Mouse (Mus musculus) gastrocnemius, postnatal 14 days (tissue): ENCODE measurements around the gene Pnldc1. TPM values are rescaled to one million over a fixed set of nuclear protein-coding genes. Genes with fewer than 3 reads are reported as not detected.
"Not testable (repeated sequence)": the region's sequence is repeated elsewhere in the genome, so short reads cannot be mapped to it uniquely, and the experiment has no call there.

Experiments used
- DNase-seq: peaks from one replicate; pipeline ENCODE4 v3.0.0; 2021; ENCODE audit warnings: mixed read lengths
- intact Hi-C: fragments of 180-260 bp; cut with DNase I; formaldehyde crosslinking; loops from one replicate; pipeline ENCODE4 v1.15.1; 2025; ENCODE audit warnings: low total_unique reads
- total RNA-seq, 2 experiments: library from RNA; stranded (reverse); gene quantifications; 2 replicates each; pipeline ENCODE4 v1.2.3; 2021

The Pnldc1 gene
- total RNA-seq, 2 experiments from 2014 or later = 0.14 to 0.91 TPM

DNA sequence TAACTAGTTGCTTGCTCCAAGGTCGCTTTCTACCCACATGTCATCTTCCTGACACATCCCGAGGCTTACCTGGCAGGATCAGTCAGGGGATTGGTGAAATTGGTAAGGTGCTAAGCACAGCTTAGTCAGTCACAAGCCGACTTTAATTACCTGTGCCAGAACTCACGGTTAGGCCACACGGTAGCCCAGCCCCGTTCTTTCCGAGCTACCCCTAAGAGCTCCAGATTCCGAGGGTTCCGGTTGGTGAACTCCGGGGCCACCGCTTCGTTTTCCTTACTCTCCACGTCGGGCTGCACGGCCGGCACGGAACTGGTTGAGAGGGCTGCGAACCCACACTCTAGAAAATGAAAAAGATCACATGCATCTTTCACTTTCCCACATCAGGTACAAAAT lies 5.5 kb upstream of the Pnldc1 start, which contains the start of gene Tcp1:
Gene Tcp1, plus strand, starts transcription at position 214 of the 393 bp plus-strand sequence.
- intact Hi-C loops = loop anchor here (10.0 kb wide), 1 partner anchor 69 kb away; no protein-coding TSS in a partner anchor

DNA sequence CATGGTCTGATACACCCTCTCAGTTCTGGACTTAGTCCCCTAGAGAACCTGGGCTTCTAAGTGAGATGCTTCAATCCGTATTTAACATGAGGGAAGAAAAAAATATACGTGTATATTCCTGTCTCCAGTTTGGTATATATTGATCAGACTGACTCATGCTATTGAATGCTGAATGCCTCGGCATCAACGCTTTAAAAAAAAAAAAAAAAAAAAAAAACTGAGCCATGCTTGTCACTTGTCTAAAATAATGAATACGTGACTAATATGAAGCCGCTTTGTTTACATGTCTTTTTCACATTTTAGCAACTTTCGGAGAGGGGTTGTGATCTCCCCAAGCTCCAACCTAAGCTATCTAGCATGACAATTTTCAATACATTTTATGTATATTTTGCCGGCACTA lies 361 bp upstream of the Pnldc1 start:
- DNase-seq = no peak
- intact Hi-C loops = loop anchor here (10.0 kb wide), 1 partner anchor 74 kb away; no protein-coding TSS in a partner anchor

More for the DNA sequence above, 5.5 kb upstream of the Pnldc1 start, which contains the start of gene Tcp1:
- no peak for DNase-seq

DNA sequence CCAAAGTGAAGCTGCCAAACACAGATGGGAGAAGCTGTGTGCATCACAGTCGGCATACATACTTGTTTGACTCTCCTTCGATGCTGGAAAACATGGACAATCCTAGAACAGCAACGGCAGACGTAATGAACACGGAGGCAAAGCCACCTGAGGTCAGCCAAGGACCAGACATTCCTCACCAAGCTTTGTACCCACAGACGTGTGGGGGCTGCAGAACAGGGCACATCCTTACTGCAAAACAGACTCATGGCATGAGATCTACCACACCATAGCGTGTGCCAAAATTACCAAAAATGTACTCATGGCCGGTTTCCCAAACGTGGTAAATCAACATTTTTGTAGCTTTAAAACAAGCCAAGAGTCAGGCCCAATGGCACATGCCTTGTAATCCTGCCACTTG lies 3.6 kb downstream of the Pnldc1 start:
- DNase-seq = no peak
- intact Hi-C loops = no loop called here

DNA sequence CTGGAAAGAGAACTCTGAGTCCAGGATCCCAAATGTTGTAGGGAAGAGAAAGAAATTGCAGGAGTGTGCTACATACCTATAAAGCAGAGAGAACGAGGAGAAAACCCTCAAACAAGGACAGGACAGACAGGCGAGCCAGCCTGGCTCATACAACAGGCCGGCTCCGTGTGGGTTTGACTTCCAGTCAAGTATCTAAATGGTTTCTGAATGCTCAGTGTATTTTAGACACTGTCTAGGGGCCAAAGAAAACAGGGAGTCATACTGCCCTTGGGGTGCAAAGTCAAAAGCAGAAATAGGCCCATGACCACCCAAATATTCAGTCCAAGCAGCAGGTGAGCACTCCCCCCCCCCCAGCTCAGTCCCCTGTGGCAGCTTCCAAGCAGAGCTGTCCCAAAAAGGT lies 4.2 kb downstream of the Pnldc1 start:
- intact Hi-C loops = no loop called here
- no peak for DNase-seq

DNA sequence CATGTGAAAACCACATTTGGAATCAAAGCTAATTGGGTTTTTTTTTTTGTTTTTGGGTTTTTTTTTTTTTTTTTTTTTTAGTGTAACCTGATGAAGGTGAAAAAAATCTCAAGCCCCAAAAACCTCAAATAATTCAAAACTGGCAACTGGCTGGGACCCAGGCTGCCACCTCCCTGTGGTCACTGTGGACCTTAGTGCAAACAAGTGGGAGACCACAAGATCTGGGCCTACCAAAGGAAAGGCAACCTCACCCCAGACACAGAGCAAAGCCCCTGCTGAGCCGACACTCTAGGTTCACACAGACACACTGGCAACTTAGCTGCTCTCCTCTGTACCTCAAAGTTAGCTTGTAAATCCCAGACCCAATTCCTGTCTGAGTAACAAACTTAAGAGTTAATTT lies 5.7 kb downstream of the Pnldc1 start:
- intact Hi-C loops = no loop called here
- no peak for DNase-seq

DNA sequence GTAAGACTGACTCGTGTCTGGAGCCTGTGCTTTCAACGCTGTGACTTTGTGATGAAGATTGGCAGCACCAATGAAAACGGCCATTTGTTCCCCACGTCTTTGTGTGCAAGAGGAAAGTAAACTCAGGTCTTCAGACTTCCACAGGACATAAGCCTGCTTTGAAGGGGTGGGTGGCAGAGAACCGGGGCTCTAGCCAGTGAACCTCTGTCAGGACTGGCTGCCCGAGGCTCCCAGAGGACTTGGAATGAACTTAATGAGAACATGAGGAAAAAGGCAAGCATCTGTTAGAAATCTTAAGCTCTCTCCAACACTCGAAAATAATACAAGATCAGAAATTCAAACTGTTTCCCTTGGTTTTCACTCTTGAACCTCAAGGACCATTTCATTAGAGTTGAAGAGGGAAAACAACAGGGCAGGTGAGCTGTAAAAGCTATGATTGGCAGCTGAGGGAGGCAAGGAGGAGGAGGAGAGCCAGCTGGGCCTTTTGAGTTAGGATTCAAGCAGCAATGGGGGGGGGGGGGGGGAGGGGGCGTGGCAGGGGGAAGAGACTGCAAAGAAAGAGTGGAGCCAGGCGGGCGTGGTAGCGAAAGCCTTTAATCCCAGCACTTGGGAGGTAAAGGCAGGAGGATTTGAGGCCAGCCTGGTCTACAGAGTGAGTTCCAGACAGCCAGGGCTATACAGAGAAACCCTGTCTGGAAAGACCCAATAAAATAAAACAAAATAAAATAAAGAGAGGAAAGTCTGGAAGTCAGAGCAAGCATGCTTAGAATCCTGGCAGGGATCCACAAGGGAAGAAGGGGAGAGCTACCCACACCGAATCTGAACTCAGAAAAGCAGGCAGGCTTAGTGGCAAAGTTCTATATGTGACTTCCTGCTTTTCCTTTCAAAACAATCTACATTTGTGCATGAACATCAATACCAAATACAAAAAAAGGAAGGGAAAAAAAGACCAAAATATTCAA lies 6.4 kb downstream of the Pnldc1 start:
- intact Hi-C loops = no loop called here

DNA sequence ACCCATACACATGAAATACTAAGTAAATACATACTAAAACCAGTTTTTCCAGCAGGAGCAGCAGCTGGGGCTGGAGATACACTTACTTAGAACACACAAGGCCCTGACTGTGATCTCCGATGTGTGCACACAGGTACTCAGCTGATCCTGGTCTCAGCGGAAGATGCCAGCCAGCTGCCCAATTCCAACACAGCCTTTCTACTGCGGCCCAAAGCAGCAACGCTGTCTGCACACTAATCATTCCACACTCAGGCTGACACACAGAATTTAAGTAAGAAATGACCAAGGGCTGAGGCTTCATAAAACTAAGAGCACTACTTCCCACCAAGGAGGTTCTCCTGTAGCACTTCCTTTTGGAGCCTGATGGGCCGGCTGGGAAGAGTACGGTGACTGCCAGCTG lies 7.7 kb downstream of the Pnldc1 start:
- no peak for DNase-seq
- intact Hi-C loops = no loop called here

More for the DNA sequence above, 6.4 kb downstream of the Pnldc1 start:
- no peak for DNase-seq

DNA sequence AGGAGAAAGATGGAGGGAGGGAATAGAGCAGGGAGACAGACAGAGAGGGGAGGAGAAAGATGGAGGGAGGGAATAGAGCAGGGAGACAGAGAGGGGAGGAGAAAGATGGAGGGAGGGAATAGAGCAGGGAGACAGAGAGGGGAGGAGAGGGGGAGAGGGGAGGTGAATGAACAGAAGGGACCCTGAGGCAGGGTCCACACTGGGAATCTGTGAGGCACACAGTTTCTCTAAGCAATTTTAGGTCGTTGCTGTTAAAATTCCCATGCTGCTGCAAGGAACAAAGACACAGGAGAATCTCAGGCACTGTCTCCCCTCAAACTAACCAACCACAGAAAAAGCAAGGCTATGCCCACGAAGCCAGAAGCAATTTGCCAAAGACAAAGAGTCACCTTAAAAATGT lies 11.4 kb downstream of the Pnldc1 start:
- intact Hi-C loops, DNase-seq: not testable (repeated sequence)

DNA sequence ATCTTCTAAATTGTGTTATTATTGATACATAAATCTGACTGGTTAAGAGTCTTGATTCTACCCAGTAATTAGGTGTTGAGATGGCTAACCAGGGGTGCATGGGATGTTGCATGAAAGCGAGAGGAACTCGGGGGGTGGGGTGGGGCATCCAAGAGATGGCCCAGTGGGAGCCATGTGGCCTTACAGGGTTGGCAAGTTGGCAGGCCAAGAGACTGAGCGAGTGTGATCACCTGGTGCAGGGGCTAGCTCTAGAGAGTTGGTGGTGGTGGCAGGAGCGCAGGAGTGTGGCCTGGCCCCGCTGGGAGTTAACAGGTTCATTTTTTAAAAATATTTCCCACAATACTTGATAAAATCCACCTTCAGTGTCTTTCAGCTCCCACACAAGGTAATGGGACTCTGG lies 12.4 kb downstream of the Pnldc1 start:
- intact Hi-C loops = no loop called here

DNA sequence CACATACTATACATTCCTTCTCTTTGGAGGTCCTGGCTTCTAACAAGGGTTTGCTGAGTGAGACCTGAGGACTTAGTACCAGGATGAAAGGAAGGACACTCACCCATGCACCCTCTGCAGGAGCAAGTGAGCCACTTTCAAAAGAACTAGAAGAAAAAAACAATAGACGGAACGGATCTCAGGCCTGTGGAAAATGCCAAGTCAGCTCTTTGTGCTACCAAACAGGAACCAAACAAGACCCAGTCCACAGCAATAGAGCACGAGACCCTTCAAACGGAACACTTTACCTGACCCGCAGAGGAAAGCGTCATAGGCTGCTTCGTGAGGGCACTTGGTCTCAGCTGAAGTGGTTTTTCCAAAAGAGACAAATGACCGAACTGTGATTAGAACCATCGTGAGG lies 18.0 kb downstream of the Pnldc1 start:
- intact Hi-C loops = no loop called here
- no peak for DNase-seq

More for the DNA sequence above, 12.4 kb downstream of the Pnldc1 start:
- DNase-seq = no peak

DNA sequence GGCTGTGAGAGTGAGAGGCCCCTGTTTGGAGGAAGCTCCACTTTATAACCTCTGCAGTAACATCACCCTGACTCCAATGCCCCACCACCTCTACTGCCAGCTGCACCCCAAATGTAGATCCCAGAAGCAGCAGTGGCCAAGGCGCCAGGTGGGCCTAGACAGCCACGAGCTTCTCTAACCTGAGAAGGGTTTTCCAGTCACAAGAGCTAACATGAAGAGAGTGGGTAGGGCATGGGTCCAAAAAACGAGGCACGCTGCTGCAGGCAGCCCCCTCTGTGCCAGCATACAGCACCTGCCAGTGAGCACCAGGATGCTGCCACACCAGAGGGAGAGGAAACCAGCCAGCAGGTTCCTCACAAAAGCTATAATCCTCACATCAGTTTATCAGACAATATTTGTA lies 19.0 kb downstream of the Pnldc1 start:
- intact Hi-C loops = no loop called here
- DNase-seq = no peak

DNA sequence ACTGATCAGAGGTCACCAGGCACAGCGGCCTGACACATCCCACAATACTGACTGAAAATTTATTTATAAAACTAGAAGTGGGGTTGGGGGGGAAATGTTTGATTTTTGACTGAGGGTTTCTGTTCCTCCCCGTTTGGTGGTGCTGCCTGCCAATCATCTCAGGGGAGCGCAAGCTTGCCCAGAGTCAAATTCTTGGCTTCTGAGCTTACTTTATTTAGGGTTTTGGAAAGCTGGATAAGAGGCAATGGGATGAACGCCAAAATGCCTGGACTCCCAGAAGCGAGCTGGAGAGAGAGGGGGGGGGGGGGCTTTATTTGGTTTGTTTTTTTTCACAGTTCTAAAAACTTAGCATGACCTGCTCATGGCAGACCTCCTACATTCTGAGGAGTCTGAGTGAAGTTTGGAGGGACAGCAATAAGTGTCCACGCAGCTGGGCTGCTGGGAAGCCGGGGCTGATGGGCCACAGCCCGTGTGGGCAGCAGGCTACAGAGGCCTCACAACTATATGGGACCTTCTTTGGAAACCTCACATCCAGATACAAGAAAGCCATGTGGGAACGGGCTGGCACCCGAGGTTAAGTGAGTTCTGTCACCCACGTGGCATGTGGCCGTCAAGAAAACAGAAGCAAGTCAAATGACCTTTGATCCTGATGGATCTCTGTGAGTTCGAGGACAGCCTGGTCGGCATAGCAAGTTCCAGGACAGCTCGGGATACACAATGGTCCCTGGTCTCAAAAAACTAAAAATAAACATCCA lies 22.8 kb downstream of the Pnldc1 start:
- intact Hi-C loops = no loop called here
- DNase-seq = no peak

DNA sequence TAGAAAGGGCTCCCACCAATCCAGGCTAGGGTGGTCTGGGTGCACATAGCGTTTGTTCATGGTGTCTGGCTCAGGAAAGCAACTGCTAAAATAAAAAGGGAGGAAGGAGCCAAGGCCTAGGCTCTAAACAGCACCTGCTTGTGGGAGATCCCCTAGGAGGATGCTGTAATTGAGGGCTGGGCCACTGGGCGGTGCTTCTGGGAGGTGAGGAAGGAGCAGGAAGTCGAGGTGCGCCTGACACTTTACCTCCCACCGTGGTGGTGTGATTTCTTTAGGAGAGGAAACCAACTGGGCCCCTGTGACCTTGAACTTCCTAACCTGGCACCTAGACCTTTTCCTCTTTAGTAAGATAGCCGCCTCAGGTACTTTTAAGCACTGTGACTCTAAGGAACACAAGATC lies 23.4 kb downstream of the Pnldc1 start:
- no peak for DNase-seq
- intact Hi-C loops = no loop called here

DNA sequence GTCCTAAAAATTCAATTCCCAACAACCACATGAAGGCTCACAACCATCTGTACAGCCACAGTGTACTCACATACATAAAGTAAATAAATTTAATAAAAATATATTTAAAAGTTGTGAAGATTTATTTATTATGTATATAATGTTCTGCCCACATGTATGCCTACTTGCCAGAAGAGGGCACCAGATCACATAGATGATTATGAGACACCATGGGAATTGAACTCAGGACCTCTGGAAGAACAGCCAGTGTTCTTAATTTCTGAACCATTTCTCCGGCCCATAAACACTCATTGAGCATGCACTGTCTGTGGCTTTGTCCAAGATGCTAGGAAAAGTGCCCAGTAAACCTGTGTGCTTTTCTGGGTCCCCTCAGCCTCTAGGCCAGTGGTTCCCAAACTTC lies 28.8 kb downstream of the Pnldc1 start:
- intact Hi-C loops = loop anchor here (5.0 kb wide), 1 partner anchor 116 kb away; no protein-coding TSS in a partner anchor
- DNase-seq = no peak

DNA sequence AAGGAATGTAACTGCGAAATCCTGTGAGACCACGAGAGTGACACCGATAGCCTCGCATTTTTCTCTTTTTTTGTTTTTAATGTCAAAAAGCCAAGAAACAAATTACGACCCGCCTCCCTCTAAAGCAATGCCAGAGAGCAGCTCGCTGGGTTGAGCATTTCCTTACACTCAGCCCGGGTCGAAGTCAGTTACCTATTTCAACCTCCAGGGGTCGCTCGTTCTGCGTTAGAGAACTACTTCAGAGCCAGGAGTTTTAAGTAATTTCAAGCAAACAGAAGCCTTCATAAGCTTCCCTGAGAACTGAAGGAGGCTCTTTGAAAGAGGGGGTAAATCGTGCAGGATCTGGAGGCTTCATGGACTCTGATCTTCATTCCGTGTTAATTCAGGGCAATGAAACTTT lies 29.9 kb downstream of the Pnldc1 start:
- intact Hi-C loops = loop anchor here (5.0 kb wide), 1 partner anchor 117 kb away; no protein-coding TSS in a partner anchor
- peak; percentile 73 for DNase-seq

DNA sequence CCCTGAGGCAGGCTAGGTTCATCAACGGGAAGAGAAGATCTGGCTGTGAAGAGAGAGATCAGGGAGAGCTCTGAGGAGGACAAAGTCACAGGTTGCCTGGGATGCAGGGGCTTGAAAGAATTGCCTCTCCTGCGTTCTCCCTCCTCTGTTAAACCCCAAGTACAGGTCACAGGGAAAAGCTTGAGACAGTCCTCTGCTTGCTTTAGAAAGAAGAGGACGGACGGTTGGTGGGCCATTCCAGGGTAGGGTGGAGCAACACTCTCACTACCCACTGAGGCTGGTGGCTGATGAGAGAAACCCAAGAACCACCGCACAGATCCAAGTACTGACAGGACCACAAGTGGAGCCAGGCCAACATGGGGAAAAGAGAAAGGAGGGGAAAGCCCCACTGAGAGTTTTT lies 34.3 kb downstream of the Pnldc1 start, which contains the start of gene Mrgprh:
Gene Mrgprh, plus strand, starts transcription at position 301 of the 400 bp plus-strand sequence.
- no peak for DNase-seq
- intact Hi-C loops = no loop called here

DNA sequence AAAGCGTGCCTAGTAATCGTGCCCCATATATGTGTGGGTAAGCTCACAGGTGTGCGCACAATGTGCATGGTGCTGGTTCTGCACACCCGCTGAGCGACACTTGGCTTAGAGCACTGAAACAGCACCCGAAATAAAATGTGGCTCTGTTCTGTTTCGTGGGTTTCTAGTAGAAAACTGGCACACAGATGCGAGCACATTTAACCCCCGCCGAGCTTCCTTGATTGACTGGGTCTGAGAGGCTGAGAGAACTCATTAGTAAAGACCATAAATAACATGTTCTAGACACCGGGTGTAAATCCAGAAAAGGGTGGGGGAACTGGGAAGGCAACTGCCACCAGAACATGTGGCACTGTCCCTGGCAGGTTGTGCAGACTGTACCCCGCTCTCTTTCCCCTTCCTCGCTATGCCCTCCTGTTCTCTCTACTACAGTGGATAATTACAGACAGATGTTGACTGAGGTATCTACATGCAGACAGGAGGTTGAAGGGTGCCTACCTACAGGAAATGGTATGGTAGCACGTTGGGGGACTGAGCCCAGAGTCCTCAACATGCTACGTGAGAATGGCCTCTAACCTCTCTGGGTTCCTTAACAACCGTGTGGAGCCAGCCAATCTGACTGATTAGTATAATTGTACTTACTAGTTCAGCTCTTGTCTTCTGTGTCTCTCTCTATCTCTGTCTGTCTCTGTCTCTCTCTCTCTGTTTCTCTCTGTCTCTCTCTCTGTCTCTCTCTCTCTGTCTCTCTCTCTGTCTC lies 37.6 kb downstream of the Pnldc1 start:
- intact Hi-C loops = no loop called here

DNA sequence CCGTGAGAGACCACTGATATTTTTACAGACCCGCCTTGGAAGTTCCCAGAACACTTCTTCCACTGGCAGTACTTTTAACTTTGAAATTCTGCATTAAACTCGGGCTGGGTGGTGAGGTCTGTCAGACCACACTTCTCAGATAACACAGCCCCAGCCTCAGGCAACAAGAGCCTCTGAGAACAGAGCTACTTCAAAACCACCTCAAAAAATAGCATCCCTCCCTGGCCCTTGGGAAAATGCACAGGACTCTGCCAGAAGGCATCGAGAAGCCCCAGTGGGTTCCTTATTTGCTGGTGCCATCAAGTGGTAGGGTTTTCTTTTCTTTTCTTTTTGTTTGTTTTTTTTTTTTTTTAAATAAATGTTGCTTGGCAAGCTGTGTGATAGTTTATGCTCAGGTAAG lies 41.4 kb downstream of the Pnldc1 start:
- intact Hi-C loops = no loop called here
- no peak for DNase-seq

More for the DNA sequence above, 37.6 kb downstream of the Pnldc1 start:
- no peak for DNase-seq

DNA sequence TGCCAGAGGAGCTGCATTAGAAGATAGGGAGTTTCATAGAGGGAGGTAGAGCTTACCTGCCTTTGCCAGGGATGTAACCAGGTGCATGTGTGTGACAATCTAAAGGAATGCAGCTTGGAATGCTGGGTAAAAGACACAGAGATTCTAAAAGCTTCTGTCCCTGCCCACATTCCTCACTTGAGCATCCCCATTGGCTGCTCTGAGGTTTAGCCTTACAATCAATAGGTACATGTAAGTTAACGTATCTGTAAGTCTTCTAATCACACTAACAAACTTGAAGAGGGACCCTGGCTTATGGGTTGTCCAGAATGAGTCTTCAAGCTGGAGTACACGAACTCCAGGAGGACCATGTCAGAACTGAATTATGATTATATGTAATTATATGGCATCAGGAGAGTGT lies 42.0 kb downstream of the Pnldc1 start, which contains the start of gene Mas1:
Gene Mas1, minus strand, starts transcription at position 101 of the 400 bp plus-strand sequence.
- intact Hi-C loops = no loop called here
- DNase-seq = no peak
